In the genomic region with DNA sequence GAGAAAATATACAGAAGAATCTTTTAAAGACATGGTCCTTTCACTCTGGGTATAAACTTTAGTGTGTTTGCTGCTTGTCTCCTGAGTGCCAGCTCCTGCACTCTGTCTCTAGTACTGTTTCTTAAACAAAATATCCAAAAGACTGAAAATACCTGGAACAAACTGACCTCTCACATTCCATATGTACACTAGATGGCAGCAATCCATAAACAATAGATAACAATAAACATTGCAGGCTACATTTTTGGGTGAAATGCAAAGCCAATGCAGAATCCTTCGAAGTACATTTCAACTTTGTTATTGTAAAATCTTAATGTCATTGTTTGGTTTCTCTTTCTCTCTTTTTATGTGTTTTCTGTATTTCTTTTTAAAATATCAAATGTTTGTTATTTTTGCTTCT, we compare ENCODE assay signal across 25 mouse cellular contexts.
DNase-seq lines count a peak whose midpoint lies in the region; ATAC-seq and TF ChIP-seq lines count a peak whose summit lies in the region.
"Had no signal": no experiment of that assay in that cellular context is flagged by ENCODE, and none has a peak within 500 bp of the region (broad histone marks: within the 10 kb centered on the region; RNA-seq: fewer than 3 reads in every experiment).

No protein-coding gene starts in this region.

- no peaks in the 10 kb centered on the region for H3K79me2 ChIP-seq in MEL (ENCODE audit: control insufficient read depth, insufficient read depth, low read length, poor library complexity)

- no peak overlapping the region for H3K4me3 ChIP-seq in layer of hippocampus, adult 2 months
- H3K4me3 ChIP-seq in MEL (ENCODE audit: control insufficient read depth in 1 of 2, insufficient read depth in 1 of 2, low read depth in 2 of 2, low read length in 2 of 2), result no peak overlapping the region
- H3K4me3 ChIP-seq in embryonic facial prominence, embryonic 14.5 days (ENCODE audit: low read depth, low read length), result no peak overlapping the region
- H3K4me3 ChIP-seq: embryonic facial prominence, embryonic 12.5 days; forebrain, embryonic 10.5 days; liver, embryonic 12.5 days; midbrain, embryonic 12.5 days had no signal

- no peak for TF ChIP-seq POLR2A in MEL (IDR thresholded peaks at IDR 0.05; ENCODE audit: control insufficient read depth in 1 of 2, insufficient read depth in 1 of 2, low read depth in 1 of 2, low read length in 2 of 2, poor library complexity in 1 of 2)

- TF ChIP-seq CTCF in layer of hippocampus, adult 2 months (conservative IDR thresholded peaks at IDR 0.05), result 0 out of 2 replicates have a peak, but pooled peaks have one; percentile 7
- TF ChIP-seq CTCF in MEL (IDR thresholded peaks at IDR 0.05 in 2 of 3, conservative IDR thresholded peaks at IDR 0.05 in 1 of 3; ENCODE audit: control insufficient read depth in 1 of 3, insufficient read depth in 1 of 3, low read depth in 2 of 3, low read length in 3 of 3, poor library complexity in 1 of 3, severe bottlenecking in 1 of 3), result peak in 2 of 3 experiments; percentile 9 to 71; a peak in 2 of 6 replicates

- no peak overlapping the region for H3K9ac ChIP-seq in MEL (ENCODE audit: control insufficient read depth, low read depth, low read length, poor library complexity, severe bottlenecking)
- no peak overlapping the region for H3K9ac ChIP-seq in embryonic facial prominence, embryonic 14.5 days (ENCODE audit: low read depth, low read length)
- H3K9ac ChIP-seq: embryonic facial prominence, embryonic 12.5 days; liver, embryonic 12.5 days; liver, postnatal 0 days; midbrain, embryonic 12.5 days had no signal

- 63% methylated on average over 1 of the region's 1 CpGs for WGBS in embryonic facial prominence, embryonic 14.5 days

- peak; percentile 91 for TF ChIP-seq RAD21 in MEL (IDR thresholded peaks at IDR 0.05; ENCODE audit: low read depth, low read length)

- no peaks in the 10 kb centered on the region for H3K9me3 ChIP-seq in MEL (replicated peaks; ENCODE audit: insufficient read depth, low read length)
- H3K9me3 ChIP-seq in embryonic facial prominence, embryonic 14.5 days (ENCODE audit: control insufficient read depth, low read length), result no peaks in the 10 kb centered on the region
- H3K9me3 ChIP-seq: embryonic facial prominence, embryonic 12.5 days; forebrain, embryonic 10.5 days; liver, embryonic 12.5 days; midbrain, embryonic 12.5 days had no signal

- no peak for TF ChIP-seq EP300 in MEL (IDR thresholded peaks at IDR 0.05; ENCODE audit: low read depth in 1 of 2, low read length in 2 of 2)

- no peaks in the 10 kb centered on the region for H3K4me1 ChIP-seq in MEL (ENCODE audit: control insufficient read depth in 1 of 2, insufficient read depth in 2 of 2, low read length in 2 of 2)
- H3K4me1 ChIP-seq in embryonic facial prominence, embryonic 14.5 days (ENCODE audit: control insufficient read depth, insufficient read depth, low read length), result no peaks in the 10 kb centered on the region
- H3K4me1 ChIP-seq: embryonic facial prominence, embryonic 12.5 days; forebrain, embryonic 10.5 days; liver, embryonic 12.5 days; midbrain, embryonic 12.5 days had no signal

- H3K27ac ChIP-seq in layer of hippocampus, adult 2 months, result no peak overlapping the region
- no peak overlapping the region for H3K27ac ChIP-seq in MEL (ENCODE audit: control insufficient read depth, low read depth, low read length)
- no peak overlapping the region for H3K27ac ChIP-seq in embryonic facial prominence, embryonic 14.5 days (replicated peaks; ENCODE audit: low read depth, low read length)
- H3K27ac ChIP-seq: embryonic facial prominence, embryonic 12.5 days; forebrain, embryonic 10.5 days; liver, embryonic 12.5 days; midbrain, embryonic 12.5 days had no signal

- no peaks in the 10 kb centered on the region for H3K27me3 ChIP-seq in MEL (ENCODE audit: control insufficient read depth in 1 of 2, insufficient read depth in 2 of 2, low read length in 2 of 2)
- no peaks in the 10 kb centered on the region for H3K27me3 ChIP-seq in embryonic facial prominence, embryonic 14.5 days (replicated peaks; ENCODE audit: control insufficient read depth, insufficient read depth, low read length)
- H3K27me3 ChIP-seq: embryonic facial prominence, embryonic 12.5 days; liver, embryonic 12.5 days; midbrain, embryonic 12.5 days had no signal

- H3K36me3 ChIP-seq in MEL (ENCODE audit: control insufficient read depth in 1 of 2, insufficient read depth in 2 of 2, low read length in 2 of 2), result no peaks in the 10 kb centered on the region
- H3K36me3 ChIP-seq in embryonic facial prominence, embryonic 14.5 days (ENCODE audit: control insufficient read depth, insufficient read depth, low read length), result no peaks in the 10 kb centered on the region
- H3K36me3 ChIP-seq: embryonic facial prominence, embryonic 12.5 days; forebrain, embryonic 10.5 days; liver, embryonic 12.5 days; midbrain, embryonic 12.5 days had no signal

- no peak overlapping the region for H3K4me2 ChIP-seq in embryonic facial prominence, embryonic 14.5 days (ENCODE audit: low read depth, low read length)
- H3K4me2 ChIP-seq: embryonic facial prominence, embryonic 12.5 days; liver, embryonic 12.5 days; midbrain, embryonic 12.5 days had no signal

- DNase-seq in embryo, embryonic 11 days, result peak; percentile 1
- DNase-seq in embryo, embryonic 10 days (ENCODE audit: low spot score), result no peak
- no peak for DNase-seq in layer of hippocampus, adult 2 months (ENCODE audit: low spot score in 2 of 2)
- DNase-seq in layer of hippocampus, postnatal 10 days (ENCODE audit: low spot score in 2 of 2), result no peak
- peak; percentile 54 for DNase-seq in MEL (ENCODE audit: low read depth, low spot score)
- DNase-seq in embryonic facial prominence, embryonic 14.5 days (ENCODE audit: low spot score), result peak; percentile 2
- no peak for DNase-seq in layer of hippocampus, postnatal 14 days (ENCODE audit: low spot score in 2 of 2)
- DNase-seq in embryo, embryonic 10.5 days (ENCODE audit: low spot score), result no peak
- DNase-seq: adrenal gland, postnatal 10 days; cerebellum, adult 11-12 months; cerebellum, adult 9-11 months; heart, postnatal 14 days; kidney, adult 9 months; kidney, postnatal 25 days; layer of hippocampus, postnatal 36 days; left cerebral cortex, postnatal 4 days; liver, postnatal 0 days; lung, postnatal 36 days had no signal

- no peak for ATAC-seq in embryonic facial prominence, embryonic 14.5 days (ENCODE audit: low read depth)
- ATAC-seq: CD4-positive, CD25-positive, alpha-beta regulatory T cell, adult 4 months; forebrain, embryonic 16.5 days; intestine, postnatal 0 days; liver, embryonic 12.5 days; liver, postnatal 0 days had no signal

TF ChIP-seq in MEL, 35 proteins besides CTCF, POLR2A, EP300 and RAD21:
- TF ChIP-seq POLR2AphosphoS2 (IDR thresholded peaks at IDR 0.05; ENCODE audit: low read length) (no peak), SMC3 (IDR thresholded peaks at IDR 0.05; ENCODE audit: low read depth, low read length) (peak; percentile 78), JUND (IDR thresholded peaks at IDR 0.05; ENCODE audit: low read depth, low read length) (no peak), MAX (IDR thresholded peaks at IDR 0.05; ENCODE audit: low read length) (no peak), TCF12 (IDR thresholded peaks at IDR 0.05; ENCODE audit: low read depth, low read length) (no peak), USF2 (IDR thresholded peaks at IDR 0.05; ENCODE audit: borderline replicate concordance in 1 of 2, insufficient read depth in 1 of 2, low read depth in 1 of 2, low read length in 2 of 2) (no peak), ZC3H11A (IDR thresholded peaks at IDR 0.05; ENCODE audit: low read depth, low read length) (peak; percentile 88), NELFE (IDR thresholded peaks at IDR 0.05; ENCODE audit: low read depth, low read length) (no peak)

Comparison
In these comparisons a context has a peak if more than half of its experiments do, and no peak if none do; other contexts are left out.
1. DNase-seq: peak in embryo, embryonic 11 days (single experiment), MEL (single experiment) and embryonic facial prominence, embryonic 14.5 days (single experiment); none in embryo, embryonic 10 days (single experiment), layer of hippocampus, adult 2 months (0 of 2), layer of hippocampus, postnatal 10 days (0 of 2), layer of hippocampus, postnatal 14 days (0 of 2) and embryo, embryonic 10.5 days (single experiment).